19 mouse cellular contexts compared by ENCODE assay signal in the genomic region with DNA sequence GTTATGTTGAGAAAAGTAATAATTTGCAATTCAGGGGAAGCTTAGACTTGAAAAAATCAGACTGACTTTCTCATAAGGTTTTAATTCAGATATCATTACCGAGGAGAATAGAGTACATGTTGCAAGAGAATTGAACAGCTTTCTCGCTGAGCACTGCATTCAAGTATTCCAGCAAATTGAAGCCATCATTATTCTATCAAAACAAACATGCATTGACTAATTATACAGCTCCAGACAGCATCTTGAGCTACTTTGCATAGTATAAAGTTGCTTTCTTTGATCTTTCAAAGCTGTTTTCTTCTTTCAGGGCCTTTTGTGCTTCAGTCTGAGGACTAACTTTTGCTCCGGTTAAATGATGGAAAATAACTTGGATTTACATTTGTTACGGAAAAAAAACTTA.
"Had no signal": no experiment of that assay in that cellular context is flagged by ENCODE, and none has a peak within 500 bp of the region (broad histone marks: within the 10 kb centered on the region; RNA-seq: fewer than 3 reads in every experiment).

No protein-coding gene starts in this region.

- H3K27ac ChIP-seq: kidney, postnatal 0 days; limb, embryonic 12.5 days; limb, embryonic 15.5 days; liver, embryonic 14.5 days; macrophage; midbrain, embryonic 12.5 days; midbrain, embryonic 15.5 days; neural tube, embryonic 13.5 days; stomach, embryonic 15.5 days had no signal

- H3K27me3 ChIP-seq: limb, embryonic 12.5 days; limb, embryonic 15.5 days; midbrain, embryonic 12.5 days; midbrain, embryonic 15.5 days; neural tube, embryonic 13.5 days; stomach, embryonic 15.5 days had no signal

- H3K4me1 ChIP-seq: limb, embryonic 12.5 days; limb, embryonic 15.5 days; midbrain, embryonic 12.5 days; midbrain, embryonic 15.5 days; neural tube, embryonic 13.5 days; stomach, embryonic 15.5 days had no signal

- H3K9me3 ChIP-seq: limb, embryonic 12.5 days; limb, embryonic 15.5 days; midbrain, embryonic 12.5 days; midbrain, embryonic 15.5 days; neural tube, embryonic 13.5 days; stomach, embryonic 15.5 days had no signal

- H3K9ac ChIP-seq: limb, embryonic 12.5 days; limb, embryonic 15.5 days; liver, embryonic 14.5 days; liver, postnatal 0 days; lung, embryonic 14.5 days; midbrain, embryonic 12.5 days; midbrain, embryonic 15.5 days; neural tube, embryonic 13.5 days; stomach, embryonic 15.5 days had no signal

- ATAC-seq: liver, postnatal 0 days; lung, postnatal 0 days; midbrain, embryonic 15.5 days had no signal

- DNase-seq: kidney, postnatal 36 days; left cerebral cortex, postnatal 4 days; liver, postnatal 0 days; lung, embryonic 14.5 days; retina, postnatal 1 day; right cerebral cortex, postnatal 25 days; spleen, adult 18-20 months; thymus, postnatal 25 days had no signal

- H3K4me3 ChIP-seq: limb, embryonic 12.5 days; limb, embryonic 15.5 days; midbrain, embryonic 12.5 days; midbrain, embryonic 15.5 days; neural tube, embryonic 13.5 days; stomach, embryonic 15.5 days had no signal

- H3K4me2 ChIP-seq: limb, embryonic 12.5 days; limb, embryonic 15.5 days; liver, embryonic 11.5 days; lung, embryonic 14.5 days; midbrain, embryonic 12.5 days; midbrain, embryonic 15.5 days; neural tube, embryonic 13.5 days; stomach, embryonic 15.5 days had no signal

- H3K36me3 ChIP-seq: limb, embryonic 12.5 days; limb, embryonic 15.5 days; midbrain, embryonic 12.5 days; midbrain, embryonic 15.5 days; neural tube, embryonic 13.5 days; stomach, embryonic 15.5 days had no signal
